Mouse (Mus musculus) lung, embryonic 14.5 days (tissue): Measurements from ENCODE around the gene Cdk2ap1. TPM values are rescaled to one million over a fixed set of nuclear protein-coding genes. Genes with fewer than 3 reads are reported as not detected.

ENCODE experiments used
- ATAC-seq: fragments of 200-750 bp; cut with Nextera tagmentation; 2 replicates; pipeline ENCODE4 v1.8.0; 2017; ENCODE audit warnings: mild to moderate bottlenecking, moderate TSS enrichment, moderate library complexity; ENCODE audit not compliant: insufficient read depth
- DNase-seq: peaks from one replicate; pipeline ENCODE4 v3.0.0-alpha.2; 2015
- H3K27ac ChIP-seq: fragments of 300-500 bp; sonication (generic); 2 replicates; pipeline ENCODE4 v1.5.1; 2014; ENCODE audit warnings: low read depth, mild to moderate bottlenecking, moderate library complexity
- H3K27me3 ChIP-seq: fragments of 300-500 bp; sonication (generic); 2 replicates; pipeline ENCODE4 v1.6.1; 2014; ENCODE audit warnings: low read length, control low read depth; ENCODE audit not compliant: insufficient read depth
- H3K36me3 ChIP-seq: fragments of 300-500 bp; sonication (generic); 2 replicates; pipeline ENCODE4 v1.6.1; 2014; ENCODE audit warnings: control low read depth; ENCODE audit not compliant: insufficient read depth
- H3K4me1 ChIP-seq: fragments of 300-500 bp; sonication (generic); 2 replicates; pipeline ENCODE4 v1.6.1; 2014; ENCODE audit warnings: antibody characterized with exemption, control low read depth; ENCODE audit not compliant: insufficient read depth
- H3K4me2 ChIP-seq: fragments of 300-500 bp; sonication (generic); 2 replicates; pipeline ENCODE4 v1.6.1; 2014; ENCODE audit warnings: mild to moderate bottlenecking
- H3K4me3 ChIP-seq: fragments of 300-500 bp; sonication (generic); 2 replicates; pipeline ENCODE4 v1.5.1; 2014; ENCODE audit warnings: low read depth, low read length
- H3K9ac ChIP-seq: fragments of 300-500 bp; sonication (generic); 2 replicates; pipeline ENCODE4 v1.6.1; 2014
- H3K9me3 ChIP-seq: fragments of 300-500 bp; sonication (generic); 2 replicates; pipeline ENCODE4 v1.6.1; 2016; ENCODE audit warnings: low read depth, low read length, control low read depth
- CTCF ChIP-seq: IDR thresholded peaks from 2 replicates; pipeline ENCODE4 v1.5.1; 2016; ENCODE audit warnings: antibody characterized with exemption, low read depth
- WGBS: fragments of 180-500 bp; shearing (Covaris S2); extraction: QIAGEN DNeasy Blood & Tissue Kit; methylation state at CpG from one replicate; pipeline ENCODE4 v1.1.7; 2014; 5-methylcytosine and 5-hydroxymethylcytosine counted together
- polyA plus RNA-seq: library from polyadenylated mRNA; unstranded; fragments of >200 nt; fragmentation: Nextera tagmentation; extraction: Ambion mirVana; gene quantifications from 2 replicates; pipeline ENCODE4 v1.2.1, GENCODE M21; 2014

Gene Cdk2ap1
- polyA plus RNA-seq, 1 experiment from 2014 or later: 259 TPM

GRCm38 (mm10) chr5:124337103-124337502 lies 25.8 kb downstream of the Cdk2ap1 start:
- H3K4me1 ChIP-seq: peaks cover 5% of the 10 kb centered on the region
- peaks cover 10% of the 10 kb centered on the region; the same call in 1 of the 2 replicates for H3K36me3 ChIP-seq
- H3K9ac ChIP-seq: no peak overlapping the region
- no peak for ATAC-seq
- DNase-seq: no peak
- no peaks in the 10 kb centered on the region for H3K9me3 ChIP-seq
- no peak overlapping the region for H3K4me3 ChIP-seq
- no peak overlapping the region for H3K4me2 ChIP-seq
- TF ChIP-seq CTCF: no peak
- 65% methylated on average over 9 of the region's 9 CpGs for WGBS
- no peak overlapping the region for H3K27ac ChIP-seq
- H3K27me3 ChIP-seq: no peaks in the 10 kb centered on the region

GRCm38 (mm10) chr5:124334392-124334791 lies 28.5 kb downstream of the Cdk2ap1 start:
- Histone ChIP-seq H3K27ac (peak overlapping the region; percentile 84), H3K27me3 (no peaks in the 10 kb centered on the region), H3K36me3 (peaks cover 4% of the 10 kb centered on the region; the same call in 1 of the 2 replicates), H3K4me1 (peaks cover 5% of the 10 kb centered on the region), H3K9ac (no peak overlapping the region; the same call in 1 of the 2 replicates), H3K4me3 (no peak overlapping the region), H3K4me2 (no peak overlapping the region), H3K9me3 (no peaks in the 10 kb centered on the region)
- no peak for TF ChIP-seq CTCF
- 24% methylated on average over 6 of the region's 6 CpGs for WGBS
- DNase-seq: peak; percentile 85
- peak; percentile 92 for ATAC-seq

- 82% methylated on average over 6 of the region's 6 CpGs for WGBS
- ATAC-seq: no peak
- no peak for TF ChIP-seq CTCF
- Histone ChIP-seq H3K27ac (no peak overlapping the region), H3K4me2 (no peak overlapping the region), H3K9ac (no peak overlapping the region), H3K27me3 (no peaks in the 10 kb centered on the region), H3K9me3 (no peaks in the 10 kb centered on the region), H3K4me3 (no peak overlapping the region), H3K4me1 (peaks cover 12% of the 10 kb centered on the region), H3K36me3 (no peaks in the 10 kb centered on the region)
- no peak for DNase-seq
Observed at GRCm38 (mm10) chr5:124330086-124330485, 32.8 kb downstream of the Cdk2ap1 start.

DNA sequence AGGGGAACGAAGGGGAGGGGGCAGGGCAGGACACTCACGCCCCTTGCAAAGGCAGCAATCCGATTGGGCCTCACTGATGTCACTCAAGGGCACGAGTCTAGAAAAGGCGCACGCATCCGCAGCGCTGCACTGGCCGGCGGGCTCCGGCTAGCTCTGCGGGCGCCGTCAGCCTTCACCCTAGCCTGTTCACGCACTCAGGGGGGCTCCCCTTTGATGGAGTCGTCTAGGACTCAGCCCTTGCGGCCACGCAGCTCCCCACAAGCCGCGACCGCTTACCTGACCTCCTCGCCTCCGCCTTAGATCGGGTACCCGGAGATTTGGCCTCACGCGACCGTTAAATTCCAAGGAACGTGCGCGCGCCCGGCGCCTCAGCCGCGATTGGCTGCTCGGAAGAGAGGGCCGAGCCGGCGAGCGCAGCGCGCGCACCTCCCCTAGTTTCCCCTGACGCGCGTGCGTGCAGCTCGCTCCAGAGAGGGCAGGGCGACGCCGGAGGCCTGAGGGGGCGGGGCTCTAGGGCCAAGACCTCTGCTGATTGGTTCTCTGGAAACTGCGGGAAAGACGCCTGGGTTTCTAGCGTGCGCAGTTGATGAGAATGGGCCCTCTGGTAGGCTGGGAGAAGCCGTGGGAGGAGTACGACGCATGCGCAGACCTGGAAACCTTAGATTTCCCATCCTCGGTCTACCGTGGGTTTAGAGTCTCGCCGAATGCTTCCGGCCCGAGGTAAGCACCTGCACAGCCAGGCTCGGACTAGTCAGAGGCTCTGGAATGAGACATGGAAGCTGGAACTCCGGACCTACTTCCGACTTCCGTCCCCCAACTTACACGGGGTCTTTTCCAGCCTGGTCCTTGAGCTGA lies 35.1 kb downstream of the Cdk2ap1 start, which contains the start of the genes Mphosph9 and 2810006K23Rik:
Gene Mphosph9, minus strand, starts transcription at position 463 of the 855 bp plus-strand sequence.
Gene 2810006K23Rik, plus strand, starts transcription at position 580 of the 855 bp plus-strand sequence.
- H3K36me3 ChIP-seq: peaks cover 10% of the 10 kb centered on the region; the same call in 1 of the 2 replicates
- H3K4me3 ChIP-seq: peak within 1 kb of the TSS; percentile 61
- H3K9me3 ChIP-seq: no peaks in the 10 kb centered on the region
- H3K4me2 ChIP-seq: peak within 1 kb of the TSS; percentile 90
- ATAC-seq (peak; percentile 97), DNase-seq (peak; percentile 100)
- peak within 1 kb of the TSS; percentile 92 for H3K27ac ChIP-seq
- peaks cover 12% of the 10 kb centered on the region for H3K4me1 ChIP-seq
- TF ChIP-seq CTCF: no peak; the same call in 1 of the 2 replicates
- no peaks in the 10 kb centered on the region for H3K27me3 ChIP-seq
- WGBS: under 1% methylated on average over 72 of the region's 72 CpGs
- peak within 1 kb of the TSS; percentile 62 for H3K9ac ChIP-seq

DNA sequence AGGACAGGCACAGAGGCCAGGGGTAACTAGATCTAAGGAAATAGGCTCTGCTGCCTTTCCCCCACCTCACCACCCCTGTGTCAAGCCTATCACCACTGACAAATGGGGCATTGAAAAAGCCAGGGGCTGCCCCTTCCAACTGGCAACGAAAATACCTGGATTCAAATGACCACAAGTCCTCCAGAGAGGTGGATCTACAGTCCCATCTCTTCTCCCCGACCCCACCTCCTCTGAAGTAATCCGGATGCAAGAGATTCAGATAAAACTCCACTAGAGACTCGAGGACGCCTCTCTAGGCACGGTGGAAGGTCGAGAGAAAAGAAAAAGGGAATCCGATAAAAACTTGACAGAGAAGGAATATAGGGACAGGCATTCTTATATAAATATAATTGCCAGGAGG lies 36.1 kb downstream of the Cdk2ap1 start:
- WGBS: under 1% methylated on average over 8 of the region's 8 CpGs
- no peak for TF ChIP-seq CTCF
- H3K27ac ChIP-seq: peak overlapping the region; percentile 92; the same call in 1 of the 2 replicates
- peaks cover 12% of the 10 kb centered on the region for H3K4me1 ChIP-seq
- peak overlapping the region; percentile 73 for H3K4me2 ChIP-seq
- ATAC-seq (no peak), DNase-seq (no peak)
- H3K9me3 ChIP-seq: no peaks in the 10 kb centered on the region
- no peaks in the 10 kb centered on the region for H3K27me3 ChIP-seq
- peak overlapping the region; percentile 61 for H3K4me3 ChIP-seq
- peak overlapping the region; percentile 61 for H3K9ac ChIP-seq
- peaks cover 13% of the 10 kb centered on the region; the same call in 1 of the 2 replicates for H3K36me3 ChIP-seq

DNA sequence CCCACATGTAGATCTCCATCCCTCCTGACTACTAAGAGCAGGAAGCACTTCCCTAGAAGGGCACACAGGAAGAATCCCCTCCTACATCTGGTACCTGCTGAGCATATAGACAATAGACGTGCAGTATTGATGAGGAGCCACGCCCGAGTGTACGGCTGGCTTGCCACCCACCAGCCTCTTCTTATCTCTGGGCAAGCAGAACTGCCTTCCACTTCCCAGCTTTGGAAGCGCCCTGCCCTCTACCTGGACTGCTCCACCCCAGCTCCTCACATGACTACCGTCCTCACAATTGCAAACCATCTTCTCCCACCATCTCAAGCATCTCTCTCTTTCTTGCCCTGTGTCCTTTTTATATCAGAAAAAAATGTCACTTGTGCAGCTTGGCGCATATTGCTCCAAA lies 45.2 kb downstream of the Cdk2ap1 start:
- H3K9me3 ChIP-seq: no peaks in the 10 kb centered on the region
- DNase-seq: no peak
- no peak overlapping the region for H3K9ac ChIP-seq
- H3K36me3 ChIP-seq: peaks cover 64% of the 10 kb centered on the region
- H3K27ac ChIP-seq: no peak overlapping the region
- WGBS: 87% methylated on average over 7 of the region's 7 CpGs
- H3K4me2 ChIP-seq: no peak overlapping the region
- H3K4me3 ChIP-seq: no peak overlapping the region
- ATAC-seq: no peak
- no peaks in the 10 kb centered on the region for H3K27me3 ChIP-seq
- TF ChIP-seq CTCF: no peak
- no peaks in the 10 kb centered on the region for H3K4me1 ChIP-seq

DNA sequence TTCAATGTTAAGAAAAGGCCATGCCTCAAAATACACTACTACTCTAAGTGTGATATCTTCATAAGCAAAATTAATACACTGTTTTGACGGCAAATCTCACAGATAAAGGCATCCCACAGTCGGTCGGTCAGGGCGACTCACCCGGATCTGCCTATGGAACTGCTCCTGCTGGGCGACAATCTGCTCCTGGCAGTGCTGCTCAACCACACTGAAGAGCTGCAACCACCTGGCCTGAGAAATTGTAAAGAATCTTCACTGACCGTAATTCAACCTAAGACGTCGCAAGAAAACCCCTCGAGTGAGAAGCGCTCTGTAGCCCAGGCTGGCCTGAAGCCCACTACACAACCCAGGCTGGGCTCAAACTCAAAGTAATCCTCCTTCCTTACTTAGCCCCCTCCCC lies 46.9 kb downstream of the Cdk2ap1 start:
- no peak overlapping the region for H3K4me2 ChIP-seq
- no peaks in the 10 kb centered on the region for H3K27me3 ChIP-seq
- DNase-seq (no peak), ATAC-seq (no peak)
- TF ChIP-seq CTCF: no peak
- H3K9me3 ChIP-seq: peaks cover 3% of the 10 kb centered on the region; the same call in 1 of the 2 replicates
- H3K27ac ChIP-seq: no peak overlapping the region
- peaks cover 69% of the 10 kb centered on the region for H3K36me3 ChIP-seq
- WGBS: 88% methylated on average over 11 of the region's 11 CpGs
- no peaks in the 10 kb centered on the region for H3K4me1 ChIP-seq
- no peak overlapping the region for H3K4me3 ChIP-seq
- H3K9ac ChIP-seq: no peak overlapping the region
